Mouse (Mus musculus) liver, postnatal 0 days (tissue): Measurements from ENCODE around the gene Klhdc7b.

Source experiments
- CTCF ChIP-seq: sonication (generic); IDR thresholded peaks from 2 replicates; pipeline ENCODE4 v1.5.1; 2016; ENCODE audit warnings: antibody characterized with exemption, low read depth
- EP300 ChIP-seq: IDR thresholded peaks from 2 replicates; pipeline ENCODE4 v1.6.1; 2016; ENCODE audit warnings: antibody characterized with exemption, low read depth, mild to moderate bottlenecking

- TF ChIP-seq CTCF (no peak), EP300 (no peak)
Measured at GRCm38 (mm10) chr15:89376957-89377356, 7.8 kb upstream of the Klhdc7b start, which contains the start of gene Tymp.
